Mouse (Mus musculus) limb, embryonic 14.5 days (tissue): ENCODE results near the gene Krt1. TPM values are rescaled to one million over a fixed set of nuclear protein-coding genes. Genes with fewer than 3 reads are reported as not detected.

Experiments
- ATAC-seq: fragments of 200-750 bp; cut with Nextera tagmentation; 2 replicates; pipeline ENCODE4 v1.8.0; 2017; ENCODE audit warnings: low read depth, moderate number of reproducible peaks, moderate TSS enrichment; ENCODE audit not compliant: low FRiP score
- DNase-seq: peaks from one replicate; pipeline ENCODE4 v3.0.0-alpha.2; 2015; ENCODE audit warnings: low spot score
- H3K27ac ChIP-seq: fragments of 300-500 bp; sonication (generic); replicated peaks from 2 replicates; pipeline ENCODE4 v1.5.1; 2014; ENCODE audit warnings: low read depth, mild to moderate bottlenecking, low read length, moderate library complexity, mixed read lengths
- H3K27me3 ChIP-seq: fragments of 300-500 bp; sonication (generic); 2 replicates; pipeline ENCODE4 v1.6.1; 2014; ENCODE audit warnings: low read length, mixed read lengths; ENCODE audit not compliant: control insufficient read depth, insufficient read depth
- H3K36me3 ChIP-seq: fragments of 300-500 bp; sonication (generic); 2 replicates; pipeline ENCODE4 v1.6.1; 2014; ENCODE audit warnings: mild to moderate bottlenecking, low read length, moderate library complexity, mixed read lengths; ENCODE audit not compliant: control insufficient read depth, insufficient read depth
- H3K4me1 ChIP-seq: fragments of 300-500 bp; sonication (generic); 2 replicates; pipeline ENCODE4 v1.6.1; 2014; ENCODE audit warnings: antibody characterized with exemption, low read length, mixed read lengths; ENCODE audit not compliant: control insufficient read depth, insufficient read depth
- H3K4me2 ChIP-seq: fragments of 300-500 bp; sonication (generic); replicated peaks from 2 replicates; pipeline ENCODE4 v1.6.1; 2014; ENCODE audit warnings: low read depth, mild to moderate bottlenecking, low read length, moderate library complexity; ENCODE audit not compliant: severe bottlenecking
- H3K4me3 ChIP-seq: fragments of 300-500 bp; sonication (generic); replicated peaks from 2 replicates; pipeline ENCODE4 v1.5.1; 2014; ENCODE audit warnings: low read length
- H3K9ac ChIP-seq: fragments of 300-500 bp; sonication (generic); 2 replicates; pipeline ENCODE4 v1.6.1; 2014; ENCODE audit warnings: mild to moderate bottlenecking, low read depth, low read length, moderate library complexity; ENCODE audit not compliant: severe bottlenecking
- H3K9me3 ChIP-seq: fragments of 300-500 bp; sonication (generic); 2 replicates; pipeline ENCODE4 v1.6.1; 2016; ENCODE audit warnings: low read length; ENCODE audit not compliant: control insufficient read depth
- POLR2A ChIP-seq: fragments of 200-500 bp; IDR thresholded peaks from 2 replicates; pipeline ENCODE4 v1.8.0; 2012; ENCODE audit warnings: inconsistent platforms, mild to moderate bottlenecking, moderate library complexity, borderline replicate concordance; ENCODE audit not compliant: insufficient read depth, insufficient read length; ENCODE audit errors: extremely low read depth
- WGBS: fragments of 180-500 bp; shearing (Covaris S2); extraction: QIAGEN DNeasy Blood & Tissue Kit; methylation state at CpG from one replicate; pipeline ENCODE4 v1.1.7; 2014; 5-methylcytosine and 5-hydroxymethylcytosine counted together
- polyA plus RNA-seq, 2 experiments: library from polyadenylated mRNA; depleted of rRNA in 1 of 2; stranded (reverse) in 1 of 2; unstranded in 1 of 2; fragments of >200 nt; fragmentation: Nextera tagmentation in 1 of 2; extraction: Ambion mirVana in 1 of 2; gene quantifications; 2 replicates each; pipeline versions ENCODE4 v1.2.1 to v1.2.3; 2012 to 2014

Gene Krt1
- polyA plus RNA-seq, 2 experiments = 206 to 235 TPM

DNA sequence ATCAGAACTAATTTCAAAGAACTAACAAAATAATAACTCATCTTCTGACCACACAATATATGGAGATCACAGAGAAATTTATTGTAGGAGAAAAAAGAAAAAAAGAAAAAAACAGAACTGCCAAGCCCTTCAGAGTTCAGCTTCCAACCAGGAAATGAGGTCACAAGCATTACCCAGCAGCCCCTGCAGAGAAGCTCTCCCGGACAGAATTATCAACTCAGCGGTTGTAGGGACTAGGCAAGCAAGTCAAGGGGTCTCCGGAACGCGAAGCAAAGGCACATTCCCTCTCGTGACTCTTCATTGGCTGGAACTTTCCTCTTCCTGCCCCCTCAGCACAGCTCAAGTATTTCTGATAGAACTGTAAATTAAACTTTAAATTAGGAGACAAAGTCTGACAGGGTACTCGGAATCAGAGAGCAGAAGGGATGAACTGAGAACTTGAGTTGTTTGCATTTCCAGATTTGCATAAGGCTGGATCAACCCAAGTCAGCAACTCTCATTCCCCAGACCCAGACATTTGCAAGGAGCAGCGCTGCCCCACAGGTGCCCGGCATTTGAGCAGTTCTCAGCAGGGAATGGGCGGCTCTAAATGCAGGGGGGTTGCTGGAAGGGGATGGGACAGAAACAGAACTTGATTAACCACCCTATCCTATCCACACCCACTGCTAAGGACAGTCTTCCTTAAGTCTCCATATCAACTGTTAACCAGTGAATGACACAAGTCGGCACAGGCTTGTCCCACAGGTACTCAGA lies 8.3 kb upstream of the Krt1 start:
- peak overlapping the region; percentile 71; the same call in 1 of the 2 replicates for H3K4me2 ChIP-seq
- TF ChIP-seq POLR2A = no peak
- WGBS = 5% methylated on average over 11 of the region's 11 CpGs
- peaks cover 42% of the 10 kb centered on the region for H3K27me3 ChIP-seq
- no peaks in the 10 kb centered on the region for H3K9me3 ChIP-seq
- peak overlapping the region; percentile 37; the same call in 1 of the 2 replicates for H3K4me3 ChIP-seq
- DNase-seq (no peak), ATAC-seq (no peak)
- no peaks in the 10 kb centered on the region for H3K4me1 ChIP-seq
- H3K9ac ChIP-seq = no peak overlapping the region
- no peaks in the 10 kb centered on the region for H3K36me3 ChIP-seq
- no peak overlapping the region for H3K27ac ChIP-seq

- Histone ChIP-seq H3K27ac (no peak overlapping the region), H3K4me2 (no peak overlapping the region), H3K4me1 (no peaks in the 10 kb centered on the region), H3K9ac (no peak overlapping the region), H3K9me3 (no peaks in the 10 kb centered on the region), H3K27me3 (peaks cover 42% of the 10 kb centered on the region), H3K4me3 (no peak overlapping the region), H3K36me3 (no peaks in the 10 kb centered on the region)
- TF ChIP-seq POLR2A = no peak
- ATAC-seq = no peak
- DNase-seq = no peak
- WGBS = 55% methylated on average over 5 of the region's 5 CpGs
Measured at GRCm38 (mm10) chr15:101856696-101857095, 6.1 kb upstream of the Krt1 start.

DNA sequence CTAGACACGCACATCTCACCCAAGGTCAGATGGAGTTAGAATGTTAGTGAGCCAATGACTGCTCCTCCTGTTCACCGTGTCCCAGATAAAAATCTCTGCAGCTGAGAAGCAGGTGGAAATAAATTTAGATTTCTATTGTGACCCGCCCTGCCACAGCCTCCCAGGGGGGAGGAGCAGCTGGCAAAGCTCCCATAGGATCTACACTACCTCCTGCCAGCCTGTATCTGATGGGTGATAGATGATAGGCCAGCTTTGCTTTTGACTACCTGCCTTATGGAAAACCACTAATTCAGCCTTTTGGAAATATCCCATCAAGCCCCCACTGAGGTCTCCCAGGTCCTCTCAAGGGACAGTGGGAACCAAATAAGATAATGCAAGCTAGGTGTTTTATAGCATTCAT lies 5.1 kb upstream of the Krt1 start:
- WGBS = 67% methylated on average over 3 of the region's 3 CpGs
- Histone ChIP-seq H3K4me2 (no peak overlapping the region), H3K9me3 (no peaks in the 10 kb centered on the region), H3K4me3 (no peak overlapping the region), H3K36me3 (no peaks in the 10 kb centered on the region), H3K4me1 (no peaks in the 10 kb centered on the region), H3K9ac (no peak overlapping the region), H3K27ac (no peak overlapping the region), H3K27me3 (peaks cover 42% of the 10 kb centered on the region)
- no peak for ATAC-seq
- no peak for DNase-seq
- no peak for TF ChIP-seq POLR2A

- Histone ChIP-seq H3K27ac (no peak overlapping the region), H3K27me3 (peaks cover 29% of the 10 kb centered on the region), H3K9me3 (no peaks in the 10 kb centered on the region), H3K36me3 (no peaks in the 10 kb centered on the region), H3K4me2 (no peak overlapping the region), H3K4me3 (no peak overlapping the region), H3K9ac (no peak overlapping the region), H3K4me1 (no peaks in the 10 kb centered on the region)
- TF ChIP-seq POLR2A = no peak
- no peak for ATAC-seq
- WGBS = 19% methylated on average over 5 of the region's 5 CpGs
- no peak for DNase-seq
Measured at GRCm38 (mm10) chr15:101854294-101854693, 3.7 kb upstream of the Krt1 start.

DNA sequence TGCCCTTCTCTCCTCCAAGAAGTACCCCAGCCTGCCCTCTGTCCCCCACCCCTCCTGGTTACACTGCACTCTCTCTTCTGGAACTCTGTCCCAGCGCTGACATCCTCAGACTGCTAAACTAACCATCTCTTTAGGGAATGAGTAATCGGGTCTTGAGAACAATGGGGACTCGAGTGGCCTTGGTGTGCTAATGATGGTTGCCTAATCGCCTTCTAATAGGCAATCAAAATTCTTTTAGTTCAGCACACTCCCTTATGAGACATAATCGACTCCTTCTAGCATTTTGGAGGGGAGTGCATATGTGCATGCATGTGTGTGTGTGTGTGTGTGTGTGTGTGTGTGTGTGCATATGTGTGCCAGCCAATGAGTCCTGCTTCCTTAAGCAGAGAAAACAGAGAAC lies 2.0 kb upstream of the Krt1 start:
- Histone ChIP-seq H3K4me1 (no peaks in the 10 kb centered on the region), H3K27me3 (peaks cover 14% of the 10 kb centered on the region), H3K9ac (no peak overlapping the region), H3K9me3 (no peaks in the 10 kb centered on the region), H3K4me2 (no peak overlapping the region), H3K4me3 (no peak overlapping the region), H3K27ac (no peak overlapping the region), H3K36me3 (no peaks in the 10 kb centered on the region)
- DNase-seq (no peak), ATAC-seq (no peak)
- TF ChIP-seq POLR2A = no peak
- WGBS = 30% methylated on average over 5 of the region's 5 CpGs
